Mouse (Mus musculus): ENCODE data around the gene Zfp148.

DNA sequence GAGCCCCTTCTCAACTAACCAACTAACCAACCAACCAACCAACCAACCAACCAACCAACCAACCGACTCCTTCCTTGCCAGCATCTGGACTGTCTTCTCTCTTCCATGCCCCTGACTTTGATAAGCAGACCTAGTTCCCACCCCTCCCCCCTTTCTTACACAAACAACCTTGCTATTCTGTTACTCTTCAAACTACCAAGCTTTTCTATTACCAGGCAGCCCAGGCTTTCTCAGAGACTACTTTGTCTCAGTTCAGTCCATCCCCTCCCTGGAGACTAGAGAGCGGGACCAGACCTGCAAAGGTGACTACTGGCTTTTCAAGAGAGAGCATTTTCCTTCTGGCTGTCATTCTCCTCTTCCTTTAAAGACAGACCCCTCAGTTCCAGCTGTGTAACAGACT lies 41.2 kb upstream of the Zfp148 start:
- TF ChIP-seq CTCF (IDR thresholded peaks at IDR 0.05; ENCODE audit: control insufficient read depth, insufficient read depth, insufficient read length), result no peak
- TF ChIP-seq MAX (IDR thresholded peaks at IDR 0.05), result no peak
- TF ChIP-seq USF1 (IDR thresholded peaks at IDR 0.05; ENCODE audit: low read depth), result no peak
- no peak for TF ChIP-seq MYOG (IDR thresholded peaks at IDR 0.05; ENCODE audit: control insufficient read depth, extremely low read depth, insufficient read length)
